Mouse (Mus musculus) kidney, embryonic 15.5 days (tissue): ENCODE results near the gene Gm4871. TPM values are rescaled to one million over a fixed set of nuclear protein-coding genes. Genes with fewer than 3 reads are reported as not detected.
A peak's percentile ranks its signal among the peaks of the same experiment; 100 is the strongest.

ENCODE experiments used
- ATAC-seq: fragments of 200-750 bp; cut with Nextera tagmentation; replicated peaks from 2 replicates; pipeline ENCODE4 v1.8.0; 2017; ENCODE audit warnings: moderate TSS enrichment; ENCODE audit not compliant: low FRiP score
- H3K27ac ChIP-seq: fragments of 300-500 bp; sonication (generic); 2 replicates; pipeline ENCODE4 v1.5.1; 2015; ENCODE audit warnings: mild to moderate bottlenecking, inconsistent platforms
- H3K27me3 ChIP-seq: fragments of 300-500 bp; sonication (generic); 2 replicates; pipeline ENCODE4 v1.6.1; 2015; ENCODE audit warnings: inconsistent platforms
- H3K36me3 ChIP-seq: fragments of 300-500 bp; sonication (generic); 2 replicates; pipeline ENCODE4 v1.6.1; 2015; ENCODE audit warnings: inconsistent platforms
- H3K4me1 ChIP-seq: fragments of 300-500 bp; sonication (generic); 2 replicates; pipeline ENCODE4 v1.6.1; 2015; ENCODE audit warnings: inconsistent platforms
- H3K4me2 ChIP-seq: fragments of 300-500 bp; sonication (generic); 2 replicates; pipeline ENCODE4 v1.6.1; 2015; ENCODE audit warnings: moderate library complexity, mild to moderate bottlenecking, inconsistent platforms
- H3K4me3 ChIP-seq: fragments of 300-500 bp; sonication (generic); replicated peaks from 2 replicates; pipeline ENCODE4 v1.5.1; 2015; ENCODE audit warnings: mild to moderate bottlenecking, inconsistent platforms
- H3K9ac ChIP-seq: fragments of 300-500 bp; sonication (generic); 2 replicates; pipeline ENCODE4 v1.6.1; 2015; ENCODE audit warnings: mild to moderate bottlenecking, inconsistent platforms
- H3K9me3 ChIP-seq: fragments of 300-500 bp; sonication (generic); replicated peaks from 2 replicates; pipeline ENCODE4 v1.6.1; 2016; ENCODE audit warnings: inconsistent platforms
- WGBS: fragments of 180-500 bp; shearing (Covaris S2); methylation state at CpG from one replicate; pipeline ENCODE4 v1.1.7; 2015; ENCODE audit warnings: mixed read lengths; 5-methylcytosine and 5-hydroxymethylcytosine counted together
- polyA plus RNA-seq: library from polyadenylated mRNA; unstranded; fragments of >200 nt; fragmentation: Nextera tagmentation; extraction: Ambion mirVana; gene quantifications from 2 replicates; pipeline ENCODE4 v1.2.1, GENCODE M21; 2015

Gm4871 gene
- polyA plus RNA-seq, 1 experiment from 2014 or later, result not detected

GRCm38 (mm10) chr5:144989061-144989405, 43.5 kb downstream of the Gm4871 start:
- H3K9me3 ChIP-seq, result 0 out of 2 replicates have a peak, but pooled peaks cover 2% of the 10 kb centered on the region
- H3K4me2 ChIP-seq, result no peak overlapping the region
- no peaks in the 10 kb centered on the region for H3K4me1 ChIP-seq
- 85% methylated on average over 4 of the region's 4 CpGs for WGBS
- no peak overlapping the region for H3K4me3 ChIP-seq
- H3K36me3 ChIP-seq, result no peaks in the 10 kb centered on the region
- H3K9ac ChIP-seq, result no peak overlapping the region
- no peak for ATAC-seq
- H3K27me3 ChIP-seq, result no peaks in the 10 kb centered on the region
- no peak overlapping the region for H3K27ac ChIP-seq

GRCm38 (mm10) chr5:144988340-144989060, 44.1 kb downstream of the Gm4871 start:
- H3K4me3 ChIP-seq, result no peak overlapping the region
- H3K4me2 ChIP-seq, result no peak overlapping the region
- peak; percentile 63; the same call in 1 of the 2 replicates for ATAC-seq
- no peaks in the 10 kb centered on the region for H3K36me3 ChIP-seq
- H3K9me3 ChIP-seq, result 0 out of 2 replicates have a peak, but pooled peaks cover 2% of the 10 kb centered on the region
- H3K27ac ChIP-seq, result no peak overlapping the region
- H3K4me1 ChIP-seq, result no peaks in the 10 kb centered on the region
- H3K9ac ChIP-seq, result no peak overlapping the region
- WGBS, result 45% methylated on average over 9 of the region's 9 CpGs
- no peaks in the 10 kb centered on the region for H3K27me3 ChIP-seq

GRCm38 (mm10) chr5:144987561-144987960, 45.0 kb downstream of the Gm4871 start:
- ATAC-seq, result no peak
- Histone ChIP-seq H3K9ac (no peak overlapping the region), H3K4me3 (no peak overlapping the region), H3K9me3 (peaks cover 6% of the 10 kb centered on the region; the same call in 1 of the 2 replicates), H3K4me1 (no peaks in the 10 kb centered on the region), H3K4me2 (no peak overlapping the region), H3K36me3 (no peaks in the 10 kb centered on the region), H3K27me3 (no peaks in the 10 kb centered on the region), H3K27ac (no peak overlapping the region)
- WGBS, result 89% methylated on average over 13 of the region's 13 CpGs

- H3K9ac ChIP-seq, result no peak overlapping the region
- H3K9me3 ChIP-seq, result peaks cover 6% of the 10 kb centered on the region; the same call in 1 of the 2 replicates
- no peak overlapping the region for H3K27ac ChIP-seq
- no peak overlapping the region for H3K4me2 ChIP-seq
- H3K4me1 ChIP-seq, result no peaks in the 10 kb centered on the region
- 93% methylated on average over 5 of the region's 5 CpGs for WGBS
- H3K4me3 ChIP-seq, result no peak overlapping the region
- ATAC-seq, result no peak
- no peaks in the 10 kb centered on the region for H3K36me3 ChIP-seq
- H3K27me3 ChIP-seq, result no peaks in the 10 kb centered on the region
Observed at GRCm38 (mm10) chr5:144984839-144985238, 47.7 kb downstream of the Gm4871 start.

- no peaks in the 10 kb centered on the region for H3K27me3 ChIP-seq
- no peak overlapping the region for H3K9ac ChIP-seq
- 94% methylated on average over 3 of the region's 3 CpGs for whole genome bisulfite sequencing
Observed at GRCm38 (mm10) chr5:144983227-144983626, 49.3 kb downstream of the Gm4871 start.

More at GRCm38 (mm10) chr5:144983227-144983626, 49.3 kb downstream of the Gm4871 start:
- Histone ChIP-seq H3K9me3 (peaks cover 6% of the 10 kb centered on the region; the same call in 1 of the 2 replicates), H3K36me3 (no peaks in the 10 kb centered on the region), H3K4me3 (no peak overlapping the region), H3K4me1 (no peaks in the 10 kb centered on the region), H3K27ac (no peak overlapping the region), H3K4me2 (no peak overlapping the region)
- ATAC-seq, result no peak

Other genes starting within 250 kb of the Gm4871 start
- 14.0 and 15.4 TPM in 2 replicates for gene Smurf1, start 66.9 kb downstream of the Gm4871 start, polyA plus RNA-seq
- gene 1700018F24Rik, start 10.2 kb upstream of the Gm4871 start, polyA plus RNA-seq, result not detected in 2 replicates
- 138 and 140 TPM in 2 replicates for gene Arpc1a, start 51.1 kb upstream of the Gm4871 start, polyA plus RNA-seq
- gene Kpna7, start 51.3 kb upstream of the Gm4871 start, polyA plus RNA-seq, result not detected in 2 replicates
- gene Arpc1b, start 81.5 kb upstream of the Gm4871 start, polyA plus RNA-seq, result 294 and 313 TPM in 2 replicates
- gene Pdap1, start 107.5 kb upstream of the Gm4871 start, polyA plus RNA-seq, result 104 and 106 TPM in 2 replicates
- 196 TPM in 2 replicates for gene Bud31, start 107.6 kb upstream of the Gm4871 start, polyA plus RNA-seq
- 16.9 and 17.4 TPM in 2 replicates for gene Ptcd1, start 134.4 kb upstream of the Gm4871 start, polyA plus RNA-seq
- 52.0 and 57.6 TPM in 2 replicates for gene Cpsf4, start 134.5 kb upstream of the Gm4871 start, polyA plus RNA-seq
- gene Atp5j2, start 159.3 kb upstream of the Gm4871 start, polyA plus RNA-seq, result 744 and 779 TPM in 2 replicates
- 8.1 and 9.9 TPM in 2 replicates for gene Zkscan14, start 169.1 kb upstream of the Gm4871 start, polyA plus RNA-seq
- 14.1 and 14.4 TPM in 2 replicates for gene Zkscan5, start 171.8 kb upstream of the Gm4871 start, polyA plus RNA-seq
- gene Zfp655, start 199.0 kb upstream of the Gm4871 start, polyA plus RNA-seq, result 31.3 and 34.5 TPM in 2 replicates
- gene Zscan25, start 247.7 kb upstream of the Gm4871 start, polyA plus RNA-seq, result 0.48 and 0.61 TPM in 2 replicates